Mouse (Mus musculus) embryonic fibroblast, embryonic 13.5 days (primary cell): ENCODE results near the gene Stat5a.

Source experiments
- CTCF ChIP-seq: IDR thresholded peaks from 2 replicates; pipeline ENCODE4 v1.5.1; 2011; ENCODE audit warnings: mild to moderate bottlenecking, control low read depth, low read length, moderate library complexity, borderline replicate concordance; ENCODE audit not compliant: insufficient read depth
- POLR2A ChIP-seq: IDR thresholded peaks from 2 replicates; pipeline ENCODE4 v1.6.1; 2011; ENCODE audit warnings: low read depth, mild to moderate bottlenecking, control low read depth, low read length, moderate library complexity

DNA sequence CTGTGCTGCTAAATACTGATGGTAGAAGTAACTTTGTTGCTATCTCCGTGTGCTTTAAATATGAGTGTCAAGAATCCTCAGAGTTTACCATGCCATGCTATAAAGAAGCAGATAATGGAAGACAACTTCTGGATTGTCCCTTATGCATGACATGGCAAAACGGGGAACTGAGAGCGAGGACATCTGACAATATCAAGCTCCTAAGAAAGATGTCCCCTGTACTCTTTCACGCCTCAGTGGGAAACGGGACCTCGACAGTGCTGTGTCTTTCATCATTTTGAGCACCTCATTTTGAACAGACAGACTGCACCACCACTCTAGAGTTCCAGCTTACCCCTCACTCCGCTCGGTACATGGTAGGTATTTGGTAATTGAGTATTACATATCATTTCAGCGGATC is 33.7 kb upstream of the Stat5a start:
- TF ChIP-seq POLR2A: no peak
- TF ChIP-seq CTCF: no peak
